Mouse (Mus musculus) kidney, postnatal 10 days (tissue): ENCODE data around the gene Itgbl1.
"Not testable (repeated sequence)": the region's sequence is repeated elsewhere in the genome, so short reads cannot be mapped to it uniquely, and the experiment has no call there.

Experiments used
- DNase-seq: peaks from one replicate; pipeline ENCODE4 v3.0.0; 2021; ENCODE audit warnings: mixed read lengths

Gene Itgbl1

GRCm38 (mm10) chr14:123659921-123660385, at the start of gene Itgbl1:
Itgbl1 (plus strand) TSS chr14:123659971.
- peak; percentile 6 for DNase-seq

GRCm38 (mm10) chr14:123622969-123623368, 36.8 kb upstream of the Itgbl1 start:
- DNase-seq: no peak

- DNase-seq: no peak
These were observed 33.1 kb upstream of the Itgbl1 start, which contains the start of gene Nalcn for GRCm38 (mm10) chr14:123626501-123627179. Nalcn (minus strand) TSS chr14:123627144.

GRCm38 (mm10) chr14:123627180-123627562, 32.6 kb upstream of the Itgbl1 start:
- DNase-seq: no peak

GRCm38 (mm10) chr14:123661091-123661491, 1.3 kb downstream of the Itgbl1 start:
- peak; percentile 32 for DNase-seq

- DNase-seq: no peak
These were observed 2.6 kb downstream of the Itgbl1 start for GRCm38 (mm10) chr14:123662386-123662785.

GRCm38 (mm10) chr14:123663206-123663605, 3.4 kb downstream of the Itgbl1 start:
- DNase-seq: no peak

- DNase-seq: no peak
These were observed 4.7 kb downstream of the Itgbl1 start for GRCm38 (mm10) chr14:123664451-123664850.

- DNase-seq: not testable (repeated sequence)
These were observed 11.3 kb downstream of the Itgbl1 start for GRCm38 (mm10) chr14:123671076-123671475.

- no peak for DNase-seq
These were observed 18.3 kb downstream of the Itgbl1 start for GRCm38 (mm10) chr14:123678091-123678490.

- DNase-seq: no peak
These were observed 55.0 kb downstream of the Itgbl1 start for GRCm38 (mm10) chr14:123714751-123715150.

- no peak for DNase-seq
These were observed 82.3 kb downstream of the Itgbl1 start for GRCm38 (mm10) chr14:123742055-123742454.

- DNase-seq: no peak
These were observed 91.2 kb downstream of the Itgbl1 start for GRCm38 (mm10) chr14:123751017-123751416.

GRCm38 (mm10) chr14:123759534-123759933, 99.8 kb downstream of the Itgbl1 start:
- no peak for DNase-seq

- DNase-seq: no peak
These were observed 100.3 kb downstream of the Itgbl1 start for GRCm38 (mm10) chr14:123760079-123760478.

GRCm38 (mm10) chr14:123801744-123802143, 142.0 kb downstream of the Itgbl1 start:
- DNase-seq: no peak

- DNase-seq: no peak
These were observed 177.9 kb downstream of the Itgbl1 start for GRCm38 (mm10) chr14:123837662-123838061.

GRCm38 (mm10) chr14:123843675-123844425, 184.1 kb downstream of the Itgbl1 start:
- no peak for DNase-seq

- DNase-seq: no peak
These were observed 204.8 kb downstream of the Itgbl1 start for GRCm38 (mm10) chr14:123864531-123864930.

GRCm38 (mm10) chr14:123865779-123866726, 206.3 kb downstream of the Itgbl1 start:
- DNase-seq: no peak

- DNase-seq: no peak
These were observed 268.1 kb downstream of the Itgbl1 start for GRCm38 (mm10) chr14:123927903-123928302.

- no peak for DNase-seq
These were observed 306.8 kb downstream of the Itgbl1 start for GRCm38 (mm10) chr14:123966531-123966930.

GRCm38 (mm10) chr14:123967996-123968395, 308.2 kb downstream of the Itgbl1 start:
- DNase-seq: no peak
